Mouse (Mus musculus): ENCODE measurements around the gene Plac9b.
"Not testable (repeated sequence)": the region's sequence is repeated elsewhere in the genome, so short reads cannot be mapped to it uniquely, and the experiment has no call there.

Gene Plac9b

GRCm38 (mm10) chr14:26182380-26182779 is at the start of gene Plac9b:
Plac9b (minus strand) TSS chr14:26182480.
- not testable (repeated sequence) for DNase-seq

- not testable (repeated sequence) for DNase-seq
Observed at GRCm38 (mm10) chr14:26216233-26217000, 34.1 kb upstream of the Plac9b start.

GRCm38 (mm10) chr14:26206926-26207247 is 24.6 kb upstream of the Plac9b start, which contains the start of gene Tmem254b:
Tmem254b (minus strand) TSS chr14:26207041.
- not testable (repeated sequence) for DNase-seq

DNA sequence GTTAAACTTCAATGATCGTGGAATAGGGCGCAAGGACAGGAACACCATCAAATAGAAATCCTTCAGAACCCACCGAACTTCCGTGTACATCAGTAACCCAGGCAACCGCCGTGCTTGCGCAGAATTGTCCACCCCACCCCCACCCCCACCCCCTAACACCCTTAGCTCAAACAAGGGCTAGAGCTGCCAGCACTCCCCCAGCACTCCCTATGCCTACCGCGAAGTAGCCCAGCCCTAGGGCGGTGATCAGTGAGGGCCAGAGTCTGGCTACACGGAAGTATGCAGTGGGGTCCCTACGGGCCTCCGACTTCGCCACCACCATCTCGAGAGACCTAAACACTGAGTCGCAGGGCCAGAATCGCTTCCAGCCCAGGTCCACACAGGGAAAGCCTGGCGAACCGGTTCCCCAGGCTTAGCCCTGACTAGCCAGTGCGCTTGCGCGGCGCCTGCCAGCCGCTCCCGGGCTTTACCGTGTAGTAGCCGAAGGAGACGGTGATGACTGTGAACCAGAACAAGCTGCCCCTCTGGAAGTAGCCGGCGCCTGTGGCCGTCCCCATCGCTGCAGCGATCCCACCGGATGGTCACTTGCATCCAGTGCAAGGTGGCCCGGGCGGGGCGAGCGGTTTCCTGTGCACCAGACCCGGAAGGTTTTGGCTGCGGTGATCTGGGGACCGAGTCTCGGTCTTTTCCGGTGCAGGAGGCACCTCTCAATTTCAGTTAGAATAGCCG is 24.1 kb upstream of the Plac9b start:
- DNase-seq = not testable (repeated sequence)

GRCm38 (mm10) chr14:26197851-26198250 is 15.6 kb upstream of the Plac9b start:
- not testable (repeated sequence) for DNase-seq

- DNase-seq = not testable (repeated sequence)
Observed at GRCm38 (mm10) chr14:26188361-26188760, 6.1 kb upstream of the Plac9b start.

GRCm38 (mm10) chr14:26186638-26187037 is 4.4 kb upstream of the Plac9b start:
- not testable (repeated sequence) for DNase-seq

- not testable (repeated sequence) for DNase-seq
Observed at GRCm38 (mm10) chr14:26181660-26182059, 620 bp downstream of the Plac9b start.

DNA sequence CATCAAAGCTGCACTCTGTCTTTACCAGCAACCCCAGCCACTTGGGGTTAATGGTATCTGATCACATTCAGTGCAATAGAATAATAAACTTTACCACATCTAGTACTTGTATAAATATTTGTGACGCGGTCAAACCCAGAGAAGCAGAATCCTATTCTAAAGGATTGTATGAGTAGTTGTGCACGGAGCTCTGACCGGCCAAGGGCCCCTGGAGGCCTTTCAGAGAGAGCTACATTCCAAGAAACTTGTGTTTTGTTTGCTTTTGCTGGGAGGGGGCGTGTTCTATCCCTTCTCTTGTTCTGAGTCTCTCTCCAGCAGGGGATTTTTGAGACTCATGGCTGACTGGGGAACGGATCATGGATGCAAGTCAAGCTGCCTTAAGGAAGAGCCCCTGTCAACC is 7.3 kb downstream of the Plac9b start:
- not testable (repeated sequence) for DNase-seq

DNA sequence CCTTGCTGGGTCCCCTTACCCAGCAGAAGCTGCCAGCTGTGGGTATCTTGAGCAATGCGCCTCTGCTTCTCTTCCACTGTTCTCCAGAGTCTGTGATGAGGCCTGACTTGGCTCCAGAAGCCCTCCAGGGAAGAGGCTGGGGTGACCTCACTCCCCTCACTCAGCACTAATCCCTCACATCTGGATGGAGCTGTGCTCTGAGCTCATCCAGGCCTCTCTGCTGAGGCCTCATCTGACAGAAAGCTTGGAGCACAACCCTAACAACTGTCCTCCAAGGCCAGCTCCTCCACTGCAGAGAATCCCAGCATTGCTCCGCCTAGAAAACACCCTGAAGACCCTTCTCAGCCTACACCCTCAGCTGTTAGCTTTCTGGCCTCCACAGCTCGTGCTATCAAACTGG is 8.3 kb downstream of the Plac9b start:
- DNase-seq = not testable (repeated sequence)

- DNase-seq = not testable (repeated sequence)
Observed at GRCm38 (mm10) chr14:26165266-26165665, 17.0 kb downstream of the Plac9b start.

DNA sequence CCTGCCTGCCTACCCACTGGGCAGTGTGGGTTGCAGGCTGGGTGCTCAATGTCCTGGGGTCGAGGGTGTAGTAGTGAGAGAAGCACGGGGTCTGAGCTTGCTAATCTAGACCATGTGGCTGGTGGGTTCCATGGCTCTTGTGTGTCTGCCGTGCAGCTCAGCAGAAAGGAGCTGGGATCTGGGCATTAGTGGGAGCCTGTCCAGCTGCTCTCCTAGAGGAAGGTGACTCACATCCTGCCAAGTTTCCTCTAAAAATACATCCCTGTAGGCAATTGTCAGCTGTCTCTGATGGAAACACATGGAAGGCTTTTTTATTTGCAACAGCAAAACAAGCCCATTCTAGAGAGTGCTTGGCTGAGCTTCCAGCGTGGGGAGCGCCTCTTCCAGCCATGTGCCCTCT is 19.9 kb downstream of the Plac9b start:
- not testable (repeated sequence) for DNase-seq

- not testable (repeated sequence) for DNase-seq
Observed at GRCm38 (mm10) chr14:26161156-26161555, 21.1 kb downstream of the Plac9b start.

- DNase-seq = not testable (repeated sequence)
Observed at GRCm38 (mm10) chr14:26156032-26156431, 26.2 kb downstream of the Plac9b start.

DNA sequence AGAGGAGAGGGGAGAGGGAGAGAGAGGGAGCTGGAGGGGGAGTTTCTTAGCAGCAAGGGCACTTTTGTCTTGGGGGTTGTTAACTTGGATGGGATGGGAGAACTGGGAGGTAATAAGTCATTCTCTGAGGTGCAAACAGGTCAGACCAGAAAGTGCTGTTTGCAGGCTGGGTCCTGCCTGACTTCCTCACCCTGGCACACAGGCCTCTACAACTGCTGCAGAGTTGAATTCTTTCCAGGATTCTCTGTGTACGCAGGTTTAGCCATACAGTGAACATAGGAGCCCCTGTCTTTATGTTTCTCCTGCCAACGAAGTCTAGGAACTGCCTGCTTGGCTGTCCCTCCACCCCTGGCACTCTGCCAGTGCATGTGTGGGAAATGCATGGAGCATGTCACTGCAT is 35.2 kb downstream of the Plac9b start:
- not testable (repeated sequence) for DNase-seq

- not testable (repeated sequence) for DNase-seq
Observed at GRCm38 (mm10) chr14:26119095-26119494, 63.2 kb downstream of the Plac9b start.

DNA sequence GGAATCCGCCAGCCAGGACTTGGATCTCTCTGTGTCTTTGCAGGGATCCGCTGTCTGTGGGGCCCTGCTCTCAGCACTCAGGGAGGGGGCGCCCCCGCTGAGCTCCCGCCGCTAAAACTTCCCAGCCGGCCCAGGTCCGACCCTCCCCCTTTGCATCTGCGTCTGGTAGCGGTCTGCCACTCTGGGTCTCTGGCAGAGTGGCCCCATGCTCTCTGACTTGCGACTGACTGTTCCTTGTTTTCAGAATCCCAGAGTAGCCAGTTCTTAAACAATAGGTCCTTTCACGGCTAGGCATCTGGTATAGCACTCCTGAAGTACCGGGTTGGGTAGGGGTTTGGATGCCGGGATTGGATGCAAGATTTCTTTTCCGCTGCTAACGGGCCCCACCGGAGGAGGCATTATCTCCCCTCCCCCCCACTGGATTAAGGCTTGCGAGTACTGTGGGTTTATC is 63.7 kb downstream of the Plac9b start:
- DNase-seq = not testable (repeated sequence)

DNA sequence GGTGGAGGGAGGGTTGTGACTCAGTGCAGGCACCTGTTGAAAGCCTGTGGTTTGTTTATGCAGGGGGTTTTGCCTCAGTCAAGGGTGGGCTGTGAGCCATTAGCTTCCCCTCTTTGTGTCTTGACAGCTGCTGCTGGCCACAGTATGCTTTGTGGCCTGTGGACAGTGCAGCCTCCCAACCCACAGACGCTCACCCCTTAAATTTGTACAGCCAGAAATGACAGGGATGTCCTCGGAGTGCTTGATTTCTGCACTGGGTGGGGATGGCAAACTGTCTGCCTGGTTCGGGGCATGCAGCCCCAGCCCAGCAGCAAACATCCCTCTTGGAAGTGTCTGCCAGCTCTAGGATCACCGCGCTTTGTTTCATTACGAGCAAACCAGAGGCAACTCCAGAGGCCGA is 64.1 kb downstream of the Plac9b start, which contains the start of gene Duxbl2:
Gene Duxbl2, plus strand, starts transcription at position 200 of the 400 bp plus-strand sequence.
- DNase-seq = not testable (repeated sequence)
